Mouse (Mus musculus): ENCODE results near the gene E030025P04Rik.

The E030025P04Rik gene

GRCm38 (mm10) chr11:109102646-109103045 lies 41.5 kb downstream of the E030025P04Rik start:
- DNase-seq (ENCODE audit: low spot score in 2 of 2) = no peak

GRCm38 (mm10) chr11:109100266-109100665 lies 43.9 kb downstream of the E030025P04Rik start:
- no peak for DNase-seq (ENCODE audit: low spot score in 2 of 2)

GRCm38 (mm10) chr11:109091821-109092220 lies 52.3 kb downstream of the E030025P04Rik start:
- DNase-seq (ENCODE audit: low spot score in 2 of 2) = no peak

Data from cerebellum, postnatal 4 days (tissue).